13 mouse cellular contexts compared by ENCODE assay signal in genomic region chr1:34123334-34123733, GRCm38 (mm10).
DNase-seq lines count a peak whose midpoint lies in the region; ATAC-seq and TF ChIP-seq lines count a peak whose summit lies in the region.
"Had no signal": no experiment of that assay in that cellular context is flagged by ENCODE, and none has a peak within 500 bp of the region (broad histone marks: within the 10 kb centered on the region; RNA-seq: fewer than 3 reads in every experiment).

No protein-coding gene starts in this region.

- 73% methylated on average over 5 of the region's 5 CpGs for WGBS in liver, embryonic 13.5 days (ENCODE audit: insufficient replicate concordance)
- 60% methylated on average over 5 of the region's 5 CpGs for WGBS in small intestine, adult 2 months

- no peak overlapping the region for H3K9ac ChIP-seq in liver, embryonic 13.5 days
- H3K9ac ChIP-seq: embryonic facial prominence, embryonic 15.5 days; midbrain, embryonic 12.5 days had no signal

- 0 out of 2 replicates have a peak, but pooled peaks cover 10% of the 10 kb centered on the region for H3K4me1 ChIP-seq in liver, embryonic 13.5 days (replicated peaks)
- H3K4me1 ChIP-seq in embryonic fibroblast, embryonic 13.5 days (ENCODE audit: control insufficient read depth, insufficient read depth, low read length), result peaks cover 13% of the 10 kb centered on the region
- H3K4me1 ChIP-seq in small intestine, adult 2 months (ENCODE audit: control insufficient read depth, insufficient read depth, insufficient read length, low read length), result peaks cover 29% of the 10 kb centered on the region; the same call in 1 of the 2 replicates

- no peak for TF ChIP-seq POLR2A in embryonic fibroblast, embryonic 13.5 days (IDR thresholded peaks at IDR 0.05; ENCODE audit: low read depth, low read length)
- no peak for TF ChIP-seq POLR2A in small intestine, adult 2 months (IDR thresholded peaks at IDR 0.05; ENCODE audit: low read depth, low read length)

- H3K4me2 ChIP-seq in liver, embryonic 13.5 days, result peak overlapping the region; percentile 15; the same call in 1 of the 2 replicates
- H3K4me2 ChIP-seq: embryonic facial prominence, embryonic 15.5 days; midbrain, embryonic 12.5 days had no signal

- no peak for ATAC-seq in liver, embryonic 13.5 days (ENCODE audit: low read depth)
- no peak for ATAC-seq in frontal cortex, adult (ENCODE audit: low TSS enrichment)
- ATAC-seq: inflammation-experienced regulatory T-cells, adult 6 months had no signal

- no peaks in the 10 kb centered on the region for H3K27me3 ChIP-seq in liver, embryonic 13.5 days
- no peaks in the 10 kb centered on the region for H3K27me3 ChIP-seq in small intestine, adult 2 months (ENCODE audit: control insufficient read depth, insufficient read depth, low read length)
- H3K27me3 ChIP-seq: embryonic facial prominence, embryonic 15.5 days; midbrain, embryonic 12.5 days had no signal

- no peak overlapping the region for H3K4me3 ChIP-seq in liver, embryonic 13.5 days (replicated peaks)
- H3K4me3 ChIP-seq in embryonic fibroblast, embryonic 13.5 days (ENCODE audit: insufficient read depth, low read length), result no peak overlapping the region
- H3K4me3 ChIP-seq in small intestine, adult 2 months (ENCODE audit: low read depth, low read length), result peak overlapping the region; percentile 39; the same call in 1 of the 2 replicates
- H3K4me3 ChIP-seq: embryonic facial prominence, embryonic 15.5 days; midbrain, embryonic 12.5 days had no signal

- TF ChIP-seq CTCF in embryonic fibroblast, embryonic 13.5 days (IDR thresholded peaks at IDR 0.05; ENCODE audit: borderline replicate concordance, insufficient read depth, low read length), result no peak
- TF ChIP-seq CTCF in small intestine, adult 2 months (IDR thresholded peaks at IDR 0.05; ENCODE audit: extremely low read depth, insufficient read length, insufficient replicate concordance, low read depth, low read length), result no peak

- no peaks in the 10 kb centered on the region for H3K36me3 ChIP-seq in liver, embryonic 13.5 days
- no peaks in the 10 kb centered on the region for H3K36me3 ChIP-seq in small intestine, adult 2 months (ENCODE audit: control insufficient read depth, insufficient read depth, low read length)
- H3K36me3 ChIP-seq: embryonic facial prominence, embryonic 15.5 days; midbrain, embryonic 12.5 days had no signal

- DNase-seq in liver, embryonic 13.5 days, result no peak
- DNase-seq in liver, result no peak
- peak; percentile 88 for DNase-seq in kidney, adult 9 months
- no peak for DNase-seq in right cerebral cortex, postnatal 14 days
- DNase-seq: cerebellum, postnatal 10 days; gastrocnemius, postnatal 36 days; thymus, adult 2 months had no signal

- no peaks in the 10 kb centered on the region for H3K9me3 ChIP-seq in liver, embryonic 13.5 days (replicated peaks)
- H3K9me3 ChIP-seq: embryonic facial prominence, embryonic 15.5 days; midbrain, embryonic 12.5 days had no signal

- no peak overlapping the region for H3K27ac ChIP-seq in liver, embryonic 13.5 days
- H3K27ac ChIP-seq in embryonic fibroblast, embryonic 13.5 days (ENCODE audit: insufficient read depth, low read length), result peak overlapping the region; percentile 3; the same call in 1 of the 2 replicates
- H3K27ac ChIP-seq in small intestine, adult 2 months (ENCODE audit: insufficient read depth, low read depth, low read length), result peak overlapping the region; percentile 76
- H3K27ac ChIP-seq: embryonic facial prominence, embryonic 15.5 days; midbrain, embryonic 12.5 days had no signal
